Mouse (Mus musculus) ES-E14 (cell line): ENCODE results near the gene Tm9sf4.

Experiments used
- MAFK ChIP-seq: IDR thresholded peaks from 2 replicates; pipeline ENCODE4 v1.6.1; 2014; ENCODE audit warnings: mild to moderate bottlenecking, low read depth, low read length, inconsistent platforms; ENCODE audit not compliant: insufficient read depth
- ZC3H11A ChIP-seq: IDR thresholded peaks from 2 replicates; pipeline ENCODE4 v1.6.1; 2012; ENCODE audit warnings: low read depth, mild to moderate bottlenecking, inconsistent platforms, low read length, borderline replicate concordance
- ZNF384 ChIP-seq: IDR thresholded peaks from 2 replicates; pipeline ENCODE4 v1.6.1; 2012; ENCODE audit warnings: low read depth, low read length, inconsistent platforms

- no peak for TF ChIP-seq MAFK
- TF ChIP-seq ZC3H11A, result no peak
- TF ChIP-seq ZNF384, result no peak
Measured at GRCm38 (mm10) chr2:153237193-153237592, 76.1 kb downstream of the Tm9sf4 start.
